Mouse (Mus musculus) C2C12 (cell line): Measurements from ENCODE around the gene Ets1. TPM values are rescaled to one million over a fixed set of nuclear protein-coding genes. Genes with fewer than 3 reads are reported as not detected.

Experiments
- H3K27me3 ChIP-seq: one replicate; pipeline ENCODE4 v1.6.1; 2011; ENCODE audit not compliant: control insufficient read depth, insufficient read depth, insufficient read length
- H3K36me3 ChIP-seq: one replicate; pipeline ENCODE4 v1.6.1; 2011; ENCODE audit not compliant: control insufficient read depth, insufficient read depth
- H3K4me3 ChIP-seq: one replicate; pipeline ENCODE4 v1.5.1; 2011; ENCODE audit warnings: mild to moderate bottlenecking, control low read depth; ENCODE audit not compliant: poor library complexity, insufficient read depth, severe bottlenecking
- H3K79me2 ChIP-seq: one replicate; pipeline ENCODE4 v1.6.1; 2011; ENCODE audit not compliant: control insufficient read depth, insufficient read depth
- H3K79me3 ChIP-seq: one replicate; pipeline ENCODE4 v1.6.1; 2011; ENCODE audit warnings: low read depth, control low read depth
- H3ac ChIP-seq: one replicate; pipeline ENCODE3; 2011; ENCODE audit warnings: low read depth; ENCODE audit not compliant: control insufficient read depth, insufficient read length
- CEBPB ChIP-seq: IDR thresholded peaks from one replicate; pipeline ENCODE4 v1.6.1; 2011; ENCODE audit warnings: low read depth, mild to moderate bottlenecking, control low read depth, moderate library complexity
- CTCF ChIP-seq: IDR thresholded peaks from one replicate; pipeline ENCODE4 v1.5.1; 2011; ENCODE audit not compliant: control insufficient read depth, insufficient read depth, insufficient read length
- FOSL1 ChIP-seq: IDR thresholded peaks from one replicate; pipeline ENCODE4 v1.8.0; 2011; ENCODE audit warnings: mild to moderate bottlenecking, low read length; ENCODE audit not compliant: poor library complexity, insufficient read depth, severe bottlenecking
- MAX ChIP-seq: IDR thresholded peaks from one replicate; pipeline ENCODE4 v1.6.1; 2011; ENCODE audit warnings: mild to moderate bottlenecking, control low read depth
- MYOD1 ChIP-seq: IDR thresholded peaks from one replicate; pipeline ENCODE4 v1.6.1; 2011; ENCODE audit warnings: low read depth; ENCODE audit not compliant: control insufficient read depth, insufficient read length
- MYOG ChIP-seq: IDR thresholded peaks from one replicate; pipeline ENCODE4 v1.6.1; 2011; ENCODE audit not compliant: control insufficient read depth, insufficient read length; ENCODE audit errors: extremely low read depth
- USF1 ChIP-seq: IDR thresholded peaks from one replicate; pipeline ENCODE4 v1.6.1; 2011; ENCODE audit warnings: low read depth, mild to moderate bottlenecking, control low read depth, moderate library complexity
- polyA plus RNA-seq: library from polyadenylated mRNA; unstranded; fragments of >200 nt; fragmentation: generic; extraction: Trizol; gene quantifications from one replicate; pipeline ENCODE4 v1.2.1, GENCODE M21; 2012; ENCODE audit warnings: missing spikeins

The Ets1 gene
- polyA plus RNA-seq, 1 experiment = 9.4 TPM

GRCm38 (mm10) chr9:32679531-32679930 lies 43.5 kb downstream of the Ets1 start:
- no peaks in the 10 kb centered on the region for H3K79me3 ChIP-seq
- no peak overlapping the region for H3K4me3 ChIP-seq
- no peaks in the 10 kb centered on the region for H3K27me3 ChIP-seq
- no peak for TF ChIP-seq CTCF
- TF ChIP-seq MYOD1 = no peak
- TF ChIP-seq CEBPB = no peak
- no peak for TF ChIP-seq MYOG
- TF ChIP-seq MAX = no peak
- TF ChIP-seq USF1 = no peak
- TF ChIP-seq FOSL1 = no peak
- no peaks in the 10 kb centered on the region for H3K36me3 ChIP-seq
- H3ac ChIP-seq = no peak overlapping the region
- H3K79me2 ChIP-seq = no peaks in the 10 kb centered on the region

GRCm38 (mm10) chr9:32680201-32680600 lies 44.2 kb downstream of the Ets1 start:
- Histone ChIP-seq H3ac (no peak overlapping the region), H3K27me3 (no peaks in the 10 kb centered on the region), H3K79me3 (no peaks in the 10 kb centered on the region), H3K36me3 (no peaks in the 10 kb centered on the region), H3K79me2 (no peaks in the 10 kb centered on the region), H3K4me3 (no peak overlapping the region)
- no peak for TF ChIP-seq CEBPB
- no peak for TF ChIP-seq MAX

- Histone ChIP-seq H3K79me3 (no peaks in the 10 kb centered on the region), H3K79me2 (no peaks in the 10 kb centered on the region), H3ac (no peak overlapping the region), H3K4me3 (no peak overlapping the region), H3K36me3 (no peaks in the 10 kb centered on the region), H3K27me3 (no peaks in the 10 kb centered on the region)
- TF ChIP-seq CEBPB = no peak
- TF ChIP-seq CTCF = no peak
- TF ChIP-seq MYOD1 = no peak
- no peak for TF ChIP-seq MAX
- TF ChIP-seq USF1 = no peak
- TF ChIP-seq FOSL1 = no peak
- no peak for TF ChIP-seq MYOG
Observed at GRCm38 (mm10) chr9:32685793-32686558, 50.0 kb downstream of the Ets1 start.

GRCm38 (mm10) chr9:32688351-32688750 lies 52.3 kb downstream of the Ets1 start:
- H3ac ChIP-seq = no peak overlapping the region
- TF ChIP-seq MYOG (no peak), USF1 (no peak), CTCF (no peak), CEBPB (no peak)
- no peak overlapping the region for H3K4me3 ChIP-seq
- H3K27me3 ChIP-seq = no peaks in the 10 kb centered on the region
- no peaks in the 10 kb centered on the region for H3K79me2 ChIP-seq
- no peaks in the 10 kb centered on the region for H3K36me3 ChIP-seq
- H3K79me3 ChIP-seq = no peaks in the 10 kb centered on the region

GRCm38 (mm10) chr9:32691151-32691925 lies 55.3 kb downstream of the Ets1 start:
- Histone ChIP-seq H3K79me3 (peaks cover 2% of the 10 kb centered on the region), H3K36me3 (no peaks in the 10 kb centered on the region), H3K79me2 (peaks cover 3% of the 10 kb centered on the region), H3K4me3 (no peak overlapping the region), H3K27me3 (no peaks in the 10 kb centered on the region), H3ac (no peak overlapping the region)
- TF ChIP-seq FOSL1 (no peak), MYOG (no peak), USF1 (no peak), MYOD1 (no peak), MAX (no peak), CEBPB (no peak), CTCF (no peak)

GRCm38 (mm10) chr9:32692944-32693343 lies 56.9 kb downstream of the Ets1 start:
- Histone ChIP-seq H3K79me3 (peaks cover 18% of the 10 kb centered on the region), H3K36me3 (no peaks in the 10 kb centered on the region), H3K4me3 (no peak overlapping the region), H3ac (no peak overlapping the region), H3K79me2 (peaks cover 19% of the 10 kb centered on the region), H3K27me3 (no peaks in the 10 kb centered on the region)
- no peak for TF ChIP-seq CEBPB
- TF ChIP-seq CTCF = no peak
- TF ChIP-seq USF1 = no peak
- no peak for TF ChIP-seq MAX
- TF ChIP-seq MYOD1 = no peak
- TF ChIP-seq FOSL1 = no peak
- TF ChIP-seq MYOG = no peak
